Comparison of ENCODE assay signal across 18 mouse cellular contexts in the genomic region with DNA sequence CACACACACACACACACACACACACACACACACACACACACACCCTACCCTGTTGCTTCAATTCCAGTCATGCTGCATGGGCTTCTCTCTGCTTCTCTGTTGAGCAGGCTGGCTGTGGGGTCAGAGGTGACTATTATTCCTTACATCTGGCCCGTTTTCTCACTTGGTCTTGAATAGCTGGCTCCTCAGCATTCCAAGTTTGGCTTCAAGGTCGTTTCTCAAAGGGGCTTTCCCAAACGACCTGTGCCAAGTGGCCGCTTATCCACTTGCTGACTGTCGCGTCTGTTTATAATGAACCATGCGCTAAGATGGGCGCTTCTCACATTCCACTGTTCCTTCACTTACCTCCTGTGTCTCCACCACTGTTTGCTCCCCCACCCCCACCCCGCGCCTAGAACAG. TPM values are rescaled to one million over a fixed set of nuclear protein-coding genes. Genes with fewer than 3 reads are reported as not detected.
DNase-seq lines count a peak whose midpoint lies in the region; ATAC-seq and TF ChIP-seq lines count a peak whose summit lies in the region.
"Had no signal": no experiment of that assay in that cellular context is flagged by ENCODE, and none has a peak within 500 bp of the region (broad histone marks: within the 10 kb centered on the region; RNA-seq: fewer than 3 reads in every experiment).

No protein-coding gene starts in this region.

- no peaks in the 10 kb centered on the region for H3K9me3 ChIP-seq in heart, embryonic 12.5 days (replicated peaks)
- H3K9me3 ChIP-seq in midbrain, embryonic 11.5 days (ENCODE audit: control insufficient read depth, low read length), result no peaks in the 10 kb centered on the region
- H3K9me3 ChIP-seq: embryonic facial prominence, embryonic 12.5 days; heart, embryonic 15.5 days; hindbrain, embryonic 10.5 days; intestine, embryonic 15.5 days had no signal

- 42% methylated on average over 10 of the region's 10 CpGs for WGBS in heart, embryonic 12.5 days
- 38% methylated on average over 10 of the region's 10 CpGs for WGBS in lung, adult 2 months
- 70% methylated on average over 10 of the region's 10 CpGs for WGBS in midbrain, embryonic 11.5 days

- no peaks in the 10 kb centered on the region for H3K27me3 ChIP-seq in heart, embryonic 12.5 days (replicated peaks)
- no peaks in the 10 kb centered on the region for H3K27me3 ChIP-seq in midbrain, embryonic 11.5 days (ENCODE audit: control insufficient read depth, insufficient read depth, low read length)
- H3K27me3 ChIP-seq: embryonic facial prominence, embryonic 12.5 days; heart, embryonic 15.5 days; intestine, embryonic 15.5 days had no signal

- H3K36me3 ChIP-seq in heart, embryonic 12.5 days, result no peaks in the 10 kb centered on the region
- H3K36me3 ChIP-seq in midbrain, embryonic 11.5 days (ENCODE audit: control insufficient read depth, insufficient read depth, low read length), result no peaks in the 10 kb centered on the region
- H3K36me3 ChIP-seq: embryonic facial prominence, embryonic 12.5 days; heart, embryonic 15.5 days; hindbrain, embryonic 10.5 days; intestine, embryonic 15.5 days had no signal

- no peak overlapping the region for H3K4me2 ChIP-seq in heart, embryonic 12.5 days
- H3K4me2 ChIP-seq in midbrain, embryonic 11.5 days, result no peak overlapping the region
- H3K4me2 ChIP-seq: embryonic facial prominence, embryonic 12.5 days; heart, embryonic 15.5 days; hindbrain, embryonic 14.5 days; intestine, embryonic 15.5 days had no signal

- no peak for TF ChIP-seq POLR2A in lung, adult 2 months (IDR thresholded peaks at IDR 0.05; ENCODE audit: borderline replicate concordance, extremely low read depth, low read depth, low read length)

- no peak for TF ChIP-seq CTCF in lung, adult 2 months (IDR thresholded peaks at IDR 0.05; ENCODE audit: insufficient read depth, low read length)

- H3K4me1 ChIP-seq in heart, embryonic 12.5 days (replicated peaks), result peaks cover 26% of the 10 kb centered on the region
- H3K4me1 ChIP-seq in lung, adult 2 months (ENCODE audit: control insufficient read depth, insufficient read depth, low read length), result no peaks in the 10 kb centered on the region; the same call in 1 of the 2 replicates
- no peaks in the 10 kb centered on the region for H3K4me1 ChIP-seq in midbrain, embryonic 11.5 days (ENCODE audit: control insufficient read depth, insufficient read depth, low read length)
- H3K4me1 ChIP-seq: embryonic facial prominence, embryonic 12.5 days had no signal

- ATAC-seq in heart, embryonic 12.5 days (ENCODE audit: insufficient number of reproducible peaks, low FRiP score), result no peak
- ATAC-seq in midbrain, embryonic 11.5 days (ENCODE audit: low FRiP score), result no peak
- ATAC-seq: forebrain, embryonic 16.5 days; intestine, embryonic 15.5 days had no signal

- H3K9ac ChIP-seq in heart, embryonic 12.5 days, result no peak overlapping the region
- no peak overlapping the region for H3K9ac ChIP-seq in midbrain, embryonic 11.5 days (ENCODE audit: low read length)
- H3K9ac ChIP-seq: embryonic facial prominence, embryonic 12.5 days; heart, embryonic 15.5 days; hindbrain, embryonic 14.5 days; intestine, embryonic 15.5 days had no signal

- H3K27ac ChIP-seq in heart, embryonic 12.5 days (ENCODE audit: poor library complexity, severe bottlenecking), result no peak overlapping the region
- no peak overlapping the region for H3K27ac ChIP-seq in midbrain, embryonic 11.5 days (ENCODE audit: low read depth, low read length)
- H3K27ac ChIP-seq: embryonic facial prominence, embryonic 12.5 days; heart, embryonic 15.5 days; hindbrain, embryonic 10.5 days; hindbrain, embryonic 14.5 days; intestine, embryonic 15.5 days had no signal

- peak; percentile 75 for DNase-seq in heart, adult 11 months
- peak; percentile 11 for DNase-seq in lung, postnatal 10 days
- DNase-seq in lung, adult 2 months, result no peak
- peak; percentile 46 for DNase-seq in embryo, embryonic 10.5 days (ENCODE audit: low spot score)
- DNase-seq in cerebellum, adult 9-10 months, result no peak
- no peak for DNase-seq in midbrain, embryonic 11.5 days (ENCODE audit: low spot score, missing footprints)
- DNase-seq: adrenal gland, postnatal 10 days; cerebellum, adult 11-12 months; cerebellum, adult 9-11 months; gastrocnemius, postnatal 14 days; kidney, adult 18-20 months had no signal

- H3K4me3 ChIP-seq in heart, embryonic 12.5 days, result no peak overlapping the region
- no peak overlapping the region for H3K4me3 ChIP-seq in lung, adult 2 months (replicated peaks; ENCODE audit: extremely low read depth, low read depth, low read length)
- no peak overlapping the region for H3K4me3 ChIP-seq in midbrain, embryonic 11.5 days (ENCODE audit: low read depth, low read length)
- H3K4me3 ChIP-seq: embryonic facial prominence, embryonic 12.5 days; heart, embryonic 15.5 days; hindbrain, embryonic 10.5 days; intestine, embryonic 15.5 days had no signal

RNA-seq across cellular contexts. Expression of a gene that starts 47.6 kb away (rescaled TPM):
- polyA plus RNA-seq in heart, embryonic 12.5 days (2016; fragmentation: Nextera tagmentation; extraction: Ambion mirVana), result 5.9 and 8.1 TPM in 2 replicates
- 37.8 and 55.0 TPM in 2 replicates for polyA plus RNA-seq in lung, adult 2 months (2012; rRNA removed)
- polyA plus RNA-seq in midbrain, embryonic 11.5 days (2014; fragmentation: Nextera tagmentation; extraction: Ambion mirVana), result 0.54 and 0.89 TPM in 2 replicates

RNA-seq across cellular contexts. Expression of a gene that starts 51.5 kb away (rescaled TPM):
- 319 and 324 TPM in 2 replicates for polyA plus RNA-seq in heart, embryonic 12.5 days (2016; fragmentation: Nextera tagmentation; extraction: Ambion mirVana)
- 227 and 239 TPM in 2 replicates for polyA plus RNA-seq in lung, adult 2 months (2012; rRNA removed)
- 266 and 279 TPM in 2 replicates for polyA plus RNA-seq in midbrain, embryonic 11.5 days (2014; fragmentation: Nextera tagmentation; extraction: Ambion mirVana)

Comparison
In these comparisons a context has a peak if more than half of its experiments do, and no peak if none do; other contexts are left out.
1. DNase-seq: peak in heart, adult 11 months (single experiment), lung, postnatal 10 days (single experiment) and embryo, embryonic 10.5 days (single experiment); none in lung, adult 2 months (single experiment), cerebellum, adult 9-10 months (single experiment) and midbrain, embryonic 11.5 days (single experiment).